In genomic region chr19:20484497-20484896, GRCm38 (mm10) we compare ENCODE assay signal across 13 mouse cellular contexts. TPM values are rescaled to one million over a fixed set of nuclear protein-coding genes. Genes with fewer than 3 reads are reported as not detected.
DNase-seq lines count a peak whose midpoint lies in the region; ATAC-seq lines count a peak whose summit lies in the region.
"Had no signal": no experiment of that assay in that cellular context is flagged by ENCODE, and none has a peak within 500 bp of the region (broad histone marks: within the 10 kb centered on the region; RNA-seq: fewer than 3 reads in every experiment).

No protein-coding gene starts in this region.

- no peaks in the 10 kb centered on the region for H3K9me3 ChIP-seq in heart, embryonic 11.5 days (replicated peaks; ENCODE audit: control insufficient read depth, low read length)
- H3K9me3 ChIP-seq: forebrain, embryonic 13.5 days; midbrain, embryonic 15.5 days had no signal

- H3K36me3 ChIP-seq in heart, embryonic 11.5 days (ENCODE audit: control insufficient read depth, insufficient read depth, low read length) = no peaks in the 10 kb centered on the region
- H3K36me3 ChIP-seq: midbrain, embryonic 15.5 days had no signal

- no peak overlapping the region for H3K27ac ChIP-seq in heart, embryonic 11.5 days (ENCODE audit: low read depth, low read length)
- H3K27ac ChIP-seq: forebrain, embryonic 13.5 days; left cerebral cortex, adult 2 months; liver, embryonic 14.5 days; midbrain, embryonic 15.5 days had no signal

- DNase-seq in heart, adult 18-20 months = peak; percentile 78 to 81
- DNase-seq in adrenal gland, postnatal 14 days = peak; percentile 14
- peak; percentile 24 to 56 for DNase-seq in gastrocnemius, postnatal 36 days
- DNase-seq in lung, postnatal 10 days = peak; percentile 64
- no peak for DNase-seq in left cerebral cortex, postnatal 36 days (ENCODE audit: low spot score in 2 of 2)
- no peak for DNase-seq in embryo, embryonic 10.5 days (ENCODE audit: low spot score)
- no peak for DNase-seq in cerebellum, adult 11-12 months

- H3K4me3 ChIP-seq in heart, embryonic 11.5 days (ENCODE audit: low read depth, low read length) = no peak overlapping the region
- H3K4me3 ChIP-seq: forebrain, embryonic 13.5 days; left cerebral cortex, adult 2 months; midbrain, embryonic 15.5 days had no signal

- no peak for ATAC-seq in heart, embryonic 11.5 days (replicated peaks; ENCODE audit: insufficient number of reproducible peaks, low FRiP score, low TSS enrichment)
- ATAC-seq: forebrain, embryonic 13.5 days; intestine, postnatal 0 days; midbrain, embryonic 15.5 days had no signal

- H3K4me1 ChIP-seq in heart, embryonic 11.5 days (ENCODE audit: control insufficient read depth, insufficient read depth, low read length) = no peaks in the 10 kb centered on the region
- H3K4me1 ChIP-seq: forebrain, embryonic 13.5 days; midbrain, embryonic 15.5 days had no signal

- H3K4me2 ChIP-seq in heart, embryonic 11.5 days = no peak overlapping the region
- H3K4me2 ChIP-seq: forebrain, embryonic 13.5 days; midbrain, embryonic 15.5 days had no signal

- H3K27me3 ChIP-seq in heart, embryonic 11.5 days (ENCODE audit: control insufficient read depth, insufficient read depth, low read length) = no peaks in the 10 kb centered on the region
- H3K27me3 ChIP-seq: forebrain, embryonic 13.5 days; midbrain, embryonic 15.5 days had no signal

- H3K9ac ChIP-seq in heart, embryonic 11.5 days (ENCODE audit: low read depth, low read length) = no peak overlapping the region
- H3K9ac ChIP-seq: forebrain, embryonic 13.5 days; liver, embryonic 14.5 days; midbrain, embryonic 15.5 days had no signal

- intact Hi-C loops in gastrocnemius, postnatal 36 days (cut with DNase I) = no loop called here
- intact Hi-C loops in left cerebral cortex, postnatal 36 days (cut with DNase I) = no loop called here

- 47% methylated on average over 1 of the region's 1 CpGs for WGBS in heart, embryonic 11.5 days (ENCODE audit: insufficient replicate concordance)

RNA-seq across cellular contexts. Expression of gene Aldh1a1, which starts 8.0 kb away (rescaled TPM):
- 10 to 100 TPM; 20.0 to 35.0 TPM for total RNA-seq in heart, adult 18-20 months (2021)
- 4.0 and 4.6 TPM in 2 replicates for polyA plus RNA-seq in heart, embryonic 11.5 days (2014; fragmentation: Nextera tagmentation; extraction: Ambion mirVana)
- total RNA-seq in adrenal gland, postnatal 14 days (2021) = 56.6 and 79.4 TPM in 2 replicates
- 10 to 100 TPM; 79.9 to 94.5 TPM for total RNA-seq in gastrocnemius, postnatal 36 days (2021)
- 10 to 100 TPM; 50.4 to 53.8 TPM for total RNA-seq in left cerebral cortex, postnatal 36 days (2021)

Comparison
In these comparisons a context has a peak if more than half of its experiments do, and no peak if none do; other contexts are left out.
1. DNase-seq: peak in heart, adult 18-20 months (2 of 2), adrenal gland, postnatal 14 days (single experiment), gastrocnemius, postnatal 36 days (2 of 2) and lung, postnatal 10 days (single experiment); none in left cerebral cortex, postnatal 36 days (0 of 2), embryo, embryonic 10.5 days (single experiment) and cerebellum, adult 11-12 months (single experiment).